Mouse (Mus musculus) liver, embryonic 13.5 days (tissue): Measurements from ENCODE around the gene Spaar. TPM values are rescaled to one million over a fixed set of nuclear protein-coding genes. Genes with fewer than 3 reads are reported as not detected.

ENCODE experiments used
- ATAC-seq: fragments of 200-750 bp; cut with Nextera tagmentation; 2 replicates; pipeline ENCODE4 v1.8.0; 2017; ENCODE audit warnings: low read depth, mild to moderate bottlenecking, moderate number of reproducible peaks, moderate library complexity
- DNase-seq: peaks from one replicate; pipeline ENCODE4 v3.0.0; 2022
- H3K27ac ChIP-seq: fragments of 300-500 bp; sonication (generic); 2 replicates; pipeline ENCODE4 v1.5.1; 2015; ENCODE audit warnings: moderate library complexity, mild to moderate bottlenecking, inconsistent platforms
- H3K27me3 ChIP-seq: fragments of 300-500 bp; sonication (generic); 2 replicates; pipeline ENCODE4 v1.6.1; 2015; ENCODE audit warnings: mild to moderate bottlenecking, inconsistent platforms
- H3K36me3 ChIP-seq: fragments of 300-500 bp; sonication (generic); 2 replicates; pipeline ENCODE4 v1.6.1; 2015; ENCODE audit warnings: mild to moderate bottlenecking, inconsistent platforms
- H3K4me1 ChIP-seq: fragments of 300-500 bp; sonication (generic); replicated peaks from 2 replicates; pipeline ENCODE4 v1.6.1; 2015; ENCODE audit warnings: inconsistent platforms
- H3K4me2 ChIP-seq: fragments of 300-500 bp; sonication (generic); 2 replicates; pipeline ENCODE4 v1.6.1; 2015; ENCODE audit warnings: inconsistent platforms, mild to moderate bottlenecking, moderate library complexity
- H3K4me3 ChIP-seq: fragments of 300-500 bp; sonication (generic); replicated peaks from 2 replicates; pipeline ENCODE4 v1.5.1; 2015; ENCODE audit warnings: mild to moderate bottlenecking, inconsistent platforms
- H3K9ac ChIP-seq: fragments of 300-500 bp; sonication (generic); 2 replicates; pipeline ENCODE4 v1.6.1; 2015; ENCODE audit warnings: mild to moderate bottlenecking, inconsistent platforms
- H3K9me3 ChIP-seq: fragments of 300-500 bp; sonication (generic); replicated peaks from 2 replicates; pipeline ENCODE4 v1.6.1; 2016; ENCODE audit warnings: inconsistent platforms
- WGBS: fragments of 180-500 bp; shearing (Covaris S2); methylation state at CpG from one replicate; pipeline ENCODE4 v1.1.7; 2015; ENCODE audit not compliant: insufficient replicate concordance; 5-methylcytosine and 5-hydroxymethylcytosine counted together
- polyA plus RNA-seq: library from polyadenylated mRNA; unstranded; fragments of >200 nt; fragmentation: Nextera tagmentation; extraction: Ambion mirVana; gene quantifications from 2 replicates; pipeline ENCODE4 v1.2.1, GENCODE M21; 2015

The Spaar gene
- polyA plus RNA-seq, 1 experiment from 2014 or later = not detected

DNA sequence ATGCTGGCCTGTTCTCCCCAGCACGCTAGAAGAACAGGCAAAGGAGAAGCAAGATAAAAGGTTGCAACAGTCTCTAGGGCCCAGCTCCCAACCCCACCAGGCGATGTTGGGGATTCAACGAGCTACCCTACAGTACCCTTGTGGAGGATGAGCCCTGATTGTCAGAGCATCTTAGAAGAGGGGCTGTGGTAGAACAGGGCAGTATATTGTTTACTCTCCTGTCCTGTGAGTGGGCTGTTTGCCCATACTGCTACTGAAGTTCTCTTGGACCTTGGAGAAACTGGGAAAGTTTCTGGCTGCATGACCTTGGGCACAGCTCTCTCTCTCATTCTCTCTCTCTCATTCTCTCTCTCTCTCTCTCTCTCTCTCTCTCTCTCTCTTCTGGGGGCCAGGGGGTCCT lies 708 bp upstream of the Spaar start:
- H3K27me3 ChIP-seq = no peaks in the 10 kb centered on the region
- H3K9me3 ChIP-seq = no peaks in the 10 kb centered on the region
- no peak overlapping the region for H3K9ac ChIP-seq
- no peak overlapping the region for H3K4me2 ChIP-seq
- ATAC-seq (no peak), DNase-seq (no peak)
- no peaks in the 10 kb centered on the region for H3K36me3 ChIP-seq
- peak overlapping the region; percentile 64 for H3K27ac ChIP-seq
- 22% methylated on average over 3 of the region's 3 CpGs for WGBS
- H3K4me3 ChIP-seq = no peak overlapping the region
- H3K4me1 ChIP-seq = peaks cover 54% of the 10 kb centered on the region

DNA sequence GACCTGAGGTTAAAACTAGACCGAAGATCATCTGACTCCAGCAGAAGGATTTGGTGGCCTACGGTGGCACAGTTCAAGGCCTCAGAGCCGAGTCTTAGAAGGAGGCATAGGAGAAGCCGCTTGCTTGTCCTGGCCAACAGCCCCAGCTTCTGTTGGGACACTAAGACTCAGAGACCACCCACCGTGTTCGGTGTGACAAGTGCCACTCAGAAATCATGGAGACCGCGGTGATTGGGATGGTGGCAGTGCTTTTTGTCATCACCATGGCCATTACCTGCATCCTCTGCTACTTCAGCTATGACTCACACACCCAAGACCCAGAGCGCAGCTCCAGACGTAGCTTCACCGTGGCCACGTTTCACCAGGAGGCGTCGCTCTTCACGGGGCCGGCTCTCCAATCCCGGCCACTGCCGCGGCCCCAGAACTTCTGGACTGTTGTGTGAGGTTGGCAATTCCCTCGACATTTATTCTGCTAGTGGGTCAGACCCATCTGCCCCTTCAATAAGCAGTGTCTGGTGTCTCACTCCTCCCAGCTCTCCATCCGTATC lies 990 bp downstream of the Spaar start:
- Histone ChIP-seq H3K4me1 (peaks cover 54% of the 10 kb centered on the region), H3K36me3 (no peaks in the 10 kb centered on the region)
- WGBS = 54% methylated on average over 21 of the region's 21 CpGs

DNA sequence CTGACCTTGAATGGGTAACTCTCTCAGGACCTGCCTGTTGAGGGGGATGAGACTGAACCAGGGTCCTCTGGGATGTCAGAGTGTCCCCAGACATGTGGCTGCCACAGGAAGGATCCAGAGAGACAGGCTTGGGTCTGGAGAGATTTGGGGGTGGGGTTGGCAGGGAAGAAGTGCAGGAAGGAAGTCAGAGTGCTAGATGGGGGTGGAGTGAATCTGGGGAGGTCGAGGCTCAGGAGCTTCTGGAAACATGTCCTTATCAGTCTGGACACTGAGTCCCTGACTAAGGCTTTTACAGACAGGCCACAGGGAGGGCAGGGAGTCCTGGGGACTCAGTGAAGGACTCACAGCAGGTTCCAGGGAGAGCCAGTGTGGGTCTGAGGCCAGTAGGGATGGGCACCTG lies 2.3 kb downstream of the Spaar start:
- DNase-seq (no peak), ATAC-seq (no peak)
- Histone ChIP-seq H3K4me3 (no peak overlapping the region), H3K27ac (no peak overlapping the region), H3K9me3 (no peaks in the 10 kb centered on the region), H3K36me3 (no peaks in the 10 kb centered on the region), H3K27me3 (no peaks in the 10 kb centered on the region), H3K4me2 (no peak overlapping the region), H3K4me1 (peaks cover 40% of the 10 kb centered on the region), H3K9ac (no peak overlapping the region)
- WGBS = 10% methylated on average over 1 of the region's 1 CpGs

More for the DNA sequence above, 990 bp downstream of the Spaar start:
- Histone ChIP-seq H3K4me3 (no peak overlapping the region), H3K9ac (no peak overlapping the region), H3K4me2 (no peak overlapping the region), H3K9me3 (no peaks in the 10 kb centered on the region), H3K27ac (no peak overlapping the region), H3K27me3 (no peaks in the 10 kb centered on the region)
- DNase-seq (no peak), ATAC-seq (no peak)

GRCm38 (mm10) chr4:43733186-43733585 lies 3.4 kb downstream of the Spaar start:
- H3K4me1 ChIP-seq = peaks cover 30% of the 10 kb centered on the region
- no peak overlapping the region for H3K4me3 ChIP-seq
- no peak overlapping the region for H3K9ac ChIP-seq
- H3K4me2 ChIP-seq = no peak overlapping the region
- ATAC-seq (no peak), DNase-seq (no peak)
- no peaks in the 10 kb centered on the region for H3K27me3 ChIP-seq
- H3K36me3 ChIP-seq = no peaks in the 10 kb centered on the region
- no peaks in the 10 kb centered on the region for H3K9me3 ChIP-seq
- 68% methylated on average over 5 of the region's 5 CpGs for WGBS
- no peak overlapping the region for H3K27ac ChIP-seq

- H3K27ac ChIP-seq = no peak overlapping the region
- no peak overlapping the region for H3K9ac ChIP-seq
- DNase-seq (no peak), ATAC-seq (no peak)
- no peak overlapping the region for H3K4me3 ChIP-seq
- no peak overlapping the region for H3K4me2 ChIP-seq
- H3K9me3 ChIP-seq = no peaks in the 10 kb centered on the region
- H3K27me3 ChIP-seq = no peaks in the 10 kb centered on the region
- H3K4me1 ChIP-seq = no peaks in the 10 kb centered on the region
- 63% methylated on average over 6 of the region's 6 CpGs for WGBS
- no peaks in the 10 kb centered on the region for H3K36me3 ChIP-seq
These were observed 7.3 kb downstream of the Spaar start for GRCm38 (mm10) chr4:43737144-43737543.

DNA sequence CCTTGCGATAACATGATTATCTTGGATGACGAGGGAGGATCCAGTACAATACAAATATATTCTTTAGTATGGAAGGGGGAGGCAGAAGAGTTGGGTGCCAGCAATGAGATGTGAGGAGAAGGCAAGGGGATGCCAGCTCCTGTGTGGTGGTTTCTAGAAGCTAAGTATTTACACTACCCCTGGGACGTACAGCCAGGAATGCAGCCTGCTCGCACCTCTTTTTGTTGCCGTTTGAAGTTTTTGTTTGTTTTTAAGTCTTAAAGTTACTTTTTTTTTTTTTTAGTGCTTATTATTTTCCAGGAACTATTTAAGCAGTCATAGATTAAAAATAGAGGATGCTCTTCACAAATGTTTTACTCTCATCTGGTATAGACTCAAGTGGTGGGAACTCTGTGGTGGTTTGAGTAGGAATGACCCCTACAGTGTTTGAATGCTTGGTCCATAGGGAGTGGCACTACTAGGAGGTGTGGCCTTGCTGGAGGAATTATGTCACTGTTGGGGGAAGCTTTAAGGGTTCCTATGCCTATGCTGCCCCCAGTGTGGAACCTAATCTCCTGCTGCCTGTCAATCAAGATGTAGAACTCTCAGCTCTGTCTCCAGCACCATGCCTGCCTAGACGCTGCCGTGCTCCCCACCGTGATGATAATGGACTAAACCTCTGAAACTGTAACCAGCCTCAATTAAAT lies 9.3 kb downstream of the Spaar start:
- H3K9ac ChIP-seq = no peak overlapping the region
- no peak overlapping the region for H3K4me2 ChIP-seq
- ATAC-seq (no peak), DNase-seq (no peak)
- H3K4me3 ChIP-seq = no peak overlapping the region
- H3K27me3 ChIP-seq = no peaks in the 10 kb centered on the region
- no peaks in the 10 kb centered on the region for H3K9me3 ChIP-seq
- no peak overlapping the region for H3K27ac ChIP-seq
- no peaks in the 10 kb centered on the region for H3K36me3 ChIP-seq
- no peaks in the 10 kb centered on the region for H3K4me1 ChIP-seq
- WGBS = 56% methylated on average over 8 of the region's 8 CpGs

- Histone ChIP-seq H3K27me3 (no peaks in the 10 kb centered on the region), H3K27ac (no peak overlapping the region), H3K4me1 (no peaks in the 10 kb centered on the region), H3K4me2 (no peak overlapping the region), H3K4me3 (no peak overlapping the region), H3K9me3 (no peaks in the 10 kb centered on the region), H3K9ac (no peak overlapping the region), H3K36me3 (no peaks in the 10 kb centered on the region)
- WGBS = 37% methylated on average over 5 of the region's 5 CpGs
- ATAC-seq (no peak), DNase-seq (no peak)
These were observed 11.7 kb downstream of the Spaar start for GRCm38 (mm10) chr4:43741526-43741925.

DNA sequence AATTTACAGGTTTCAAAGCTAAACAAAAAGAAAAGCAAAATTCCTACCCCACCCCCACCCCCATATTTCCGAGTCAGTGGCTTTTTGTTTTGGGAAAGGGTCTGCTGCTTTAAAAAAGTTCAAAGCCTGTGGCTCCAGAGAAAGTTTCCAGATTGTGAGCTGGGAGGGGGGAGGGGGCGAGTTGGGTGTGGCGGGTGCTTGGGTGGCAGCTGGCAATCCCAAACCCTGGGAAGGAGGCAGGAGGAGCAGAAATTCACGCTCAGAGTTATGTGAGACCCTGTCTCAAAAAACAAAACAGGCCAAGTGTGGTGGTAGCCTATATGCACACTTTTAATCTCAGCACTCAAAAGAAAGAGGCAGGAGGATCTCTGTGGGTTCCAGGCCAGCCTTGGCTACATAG lies 12.8 kb downstream of the Spaar start:
- no peaks in the 10 kb centered on the region for H3K27me3 ChIP-seq
- H3K4me2 ChIP-seq = no peak overlapping the region
- no peak overlapping the region for H3K9ac ChIP-seq
- H3K4me3 ChIP-seq = no peak overlapping the region
- ATAC-seq (no peak), DNase-seq (no peak)
- no peak overlapping the region for H3K27ac ChIP-seq
- H3K9me3 ChIP-seq = no peaks in the 10 kb centered on the region
- 43% methylated on average over 4 of the region's 4 CpGs for WGBS
- no peaks in the 10 kb centered on the region for H3K36me3 ChIP-seq
- H3K4me1 ChIP-seq = no peaks in the 10 kb centered on the region

GRCm38 (mm10) chr4:43743099-43743498 lies 13.3 kb downstream of the Spaar start:
- Histone ChIP-seq H3K4me3 (no peak overlapping the region), H3K9me3 (no peaks in the 10 kb centered on the region), H3K4me1 (no peaks in the 10 kb centered on the region), H3K36me3 (no peaks in the 10 kb centered on the region), H3K4me2 (no peak overlapping the region), H3K27ac (no peak overlapping the region), H3K9ac (no peak overlapping the region), H3K27me3 (no peaks in the 10 kb centered on the region)
- WGBS = 28% methylated on average over 1 of the region's 1 CpGs
- ATAC-seq (no peak), DNase-seq (no peak)

DNA sequence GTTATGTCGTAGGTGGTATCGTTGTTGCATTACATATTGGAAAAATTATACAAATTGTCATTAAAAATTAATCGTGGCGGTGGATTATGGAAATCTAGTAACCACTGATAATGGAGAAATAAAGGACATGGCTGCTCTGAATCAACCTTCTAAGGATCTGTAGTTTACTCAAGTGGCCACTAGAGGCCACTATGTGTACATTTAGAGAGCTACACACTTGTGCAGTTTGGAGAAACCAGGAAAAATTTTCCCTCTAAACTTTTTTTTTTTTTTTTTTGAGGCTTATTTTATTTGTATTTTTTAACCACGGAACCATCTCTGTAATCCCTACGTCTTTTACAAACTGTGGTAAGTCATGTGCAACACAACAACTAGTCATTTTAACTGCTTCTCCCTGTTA lies 15.4 kb downstream of the Spaar start:
- no peak for DNase-seq
- no peaks in the 10 kb centered on the region for H3K27me3 ChIP-seq
- no peak for ATAC-seq

DNA sequence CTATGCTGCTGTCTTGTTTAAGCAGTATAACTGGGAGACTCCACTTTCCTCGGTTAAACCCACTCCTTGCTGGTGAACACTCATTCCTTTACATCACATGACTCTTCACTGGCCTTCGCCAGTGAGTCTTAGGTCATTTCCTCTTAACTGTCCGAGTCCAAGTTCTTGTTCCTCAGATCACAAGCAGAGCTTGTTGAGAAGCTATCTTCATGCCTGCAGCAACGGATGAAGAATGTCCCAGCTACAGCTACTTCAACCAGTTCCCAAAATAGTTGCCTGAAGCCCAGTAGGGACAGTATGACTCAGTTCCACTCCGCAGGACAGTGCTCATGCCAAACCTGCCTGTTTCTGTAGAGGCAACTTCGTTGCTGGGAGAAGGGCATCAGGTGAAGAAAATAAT lies 27.4 kb downstream of the Spaar start:
- H3K27ac ChIP-seq = no peak overlapping the region
- H3K4me2 ChIP-seq = no peak overlapping the region
- no peaks in the 10 kb centered on the region for H3K36me3 ChIP-seq
- no peak overlapping the region for H3K4me3 ChIP-seq
- H3K4me1 ChIP-seq = no peaks in the 10 kb centered on the region
- no peak overlapping the region for H3K9ac ChIP-seq
- WGBS = 38% methylated on average over 6 of the region's 6 CpGs
- ATAC-seq (no peak), DNase-seq (no peak)
- H3K9me3 ChIP-seq = no peaks in the 10 kb centered on the region
- H3K27me3 ChIP-seq = no peaks in the 10 kb centered on the region

More for the DNA sequence above, 15.4 kb downstream of the Spaar start:
- WGBS = 6% methylated on average over 6 of the region's 6 CpGs
- H3K27ac ChIP-seq = no peak overlapping the region
- H3K9ac ChIP-seq = no peak overlapping the region
- H3K9me3 ChIP-seq = no peaks in the 10 kb centered on the region
- H3K4me1 ChIP-seq = no peaks in the 10 kb centered on the region
- H3K36me3 ChIP-seq = no peaks in the 10 kb centered on the region
- H3K4me2 ChIP-seq = no peak overlapping the region
- H3K4me3 ChIP-seq = no peak overlapping the region
